Mouse (Mus musculus) hindbrain, postnatal 0 days (tissue): Measurements from ENCODE around the gene Ophn1. TPM values are rescaled to one million over a fixed set of nuclear protein-coding genes. Genes with fewer than 3 reads are reported as not detected.

Source experiments
- ATAC-seq: fragments of 200-750 bp; cut with Nextera tagmentation; 2 replicates; pipeline ENCODE4 v1.8.0; 2017; ENCODE audit warnings: mild to moderate bottlenecking, moderate TSS enrichment, moderate library complexity
- DNase-seq: peaks from one replicate; pipeline ENCODE4 v3.0.0-alpha.2; 2015; ENCODE audit warnings: low spot score
- H3K27ac ChIP-seq: fragments of 300-500 bp; sonication (generic); 2 replicates; pipeline ENCODE4 v1.5.1; 2014; ENCODE audit warnings: mild to moderate bottlenecking
- H3K27me3 ChIP-seq: fragments of 300-500 bp; sonication (generic); 2 replicates; pipeline ENCODE4 v1.6.1; 2014; ENCODE audit warnings: low read length, mixed read lengths; ENCODE audit not compliant: insufficient read depth
- H3K36me3 ChIP-seq: fragments of 300-500 bp; sonication (generic); 2 replicates; pipeline ENCODE4 v1.6.1; 2014; ENCODE audit warnings: low read length, mixed read lengths; ENCODE audit not compliant: insufficient read depth
- H3K4me1 ChIP-seq: fragments of 300-500 bp; sonication (generic); 2 replicates; pipeline ENCODE4 v1.6.1; 2014; ENCODE audit warnings: antibody characterized with exemption, low read length, mixed read lengths; ENCODE audit not compliant: insufficient read depth
- H3K4me2 ChIP-seq: fragments of 300-500 bp; sonication (generic); 2 replicates; pipeline ENCODE4 v1.6.1; 2014; ENCODE audit warnings: low read depth, mild to moderate bottlenecking, low read length, moderate library complexity, mixed read lengths
- H3K4me3 ChIP-seq: fragments of 300-500 bp; sonication (generic); 2 replicates; pipeline ENCODE4 v1.5.1; 2014; ENCODE audit warnings: low read length
- H3K9ac ChIP-seq: fragments of 300-500 bp; sonication (generic); replicated peaks from 2 replicates; pipeline ENCODE4 v1.6.1; 2014; ENCODE audit warnings: mild to moderate bottlenecking, low read length, moderate library complexity, mixed read lengths
- H3K9me3 ChIP-seq: fragments of 300-500 bp; sonication (generic); 2 replicates; pipeline ENCODE4 v1.6.1; 2016; ENCODE audit warnings: low read length, mixed read lengths
- CTCF ChIP-seq: IDR thresholded peaks from 2 replicates; pipeline ENCODE4 v1.5.1; 2016; ENCODE audit warnings: antibody characterized with exemption, control low read depth, low read depth
- WGBS: fragments of 180-500 bp; shearing (Covaris S2); extraction: QIAGEN DNeasy Blood & Tissue Kit; methylation state at CpG from one replicate; pipeline ENCODE4 v1.1.7; 2014; 5-methylcytosine and 5-hydroxymethylcytosine counted together
- polyA plus RNA-seq: library from polyadenylated mRNA; unstranded; fragments of >200 nt; fragmentation: Nextera tagmentation; extraction: Ambion mirVana; gene quantifications from 2 replicates; pipeline ENCODE4 v1.2.1, GENCODE M21; 2015
- total RNA-seq: library from RNA; depleted of rRNA; stranded (reverse); fragments of >200 nt; gene quantifications from 2 replicates; pipeline ENCODE4 v1.2.3, GENCODE M21; 2014

Gene Ophn1
- total and polyA plus RNA-seq, 2 experiments from 2014 or later = 30.4 to 46.1 TPM

GRCm38 (mm10) chrX:98904226-98904625 is 13.4 kb upstream of the Ophn1 start:
- WGBS = 82% methylated on average over 6 of the region's 6 CpGs
- Histone ChIP-seq H3K27me3 (no peaks in the 10 kb centered on the region), H3K4me2 (no peak overlapping the region), H3K4me3 (no peak overlapping the region), H3K4me1 (no peaks in the 10 kb centered on the region), H3K9me3 (no peaks in the 10 kb centered on the region), H3K36me3 (no peaks in the 10 kb centered on the region), H3K27ac (no peak overlapping the region), H3K9ac (no peak overlapping the region)
- DNase-seq = no peak
- ATAC-seq = no peak
- TF ChIP-seq CTCF = no peak

- no peak overlapping the region for H3K9ac ChIP-seq
- H3K27me3 ChIP-seq = no peaks in the 10 kb centered on the region
- no peaks in the 10 kb centered on the region for H3K4me1 ChIP-seq
- no peaks in the 10 kb centered on the region for H3K36me3 ChIP-seq
- no peak for TF ChIP-seq CTCF
- H3K27ac ChIP-seq = no peak overlapping the region
- WGBS = 53% methylated on average over 3 of the region's 3 CpGs
- no peak overlapping the region for H3K4me2 ChIP-seq
- peak; percentile 36 for DNase-seq
- H3K4me3 ChIP-seq = no peak overlapping the region
- no peak for ATAC-seq
- no peaks in the 10 kb centered on the region for H3K9me3 ChIP-seq
Measured at GRCm38 (mm10) chrX:98898307-98898706, 7.5 kb upstream of the Ophn1 start.

- Histone ChIP-seq H3K4me2 (peak overlapping the region; percentile 57), H3K27me3 (no peaks in the 10 kb centered on the region), H3K9ac (peak overlapping the region; percentile 61), H3K27ac (peak overlapping the region; percentile 84), H3K9me3 (no peaks in the 10 kb centered on the region), H3K4me1 (no peaks in the 10 kb centered on the region), H3K36me3 (no peaks in the 10 kb centered on the region), H3K4me3 (peak overlapping the region; percentile 55)
- 21% methylated on average over 14 of the region's 14 CpGs for WGBS
- no peak; the same call in 1 of the 2 replicates for ATAC-seq
- TF ChIP-seq CTCF = no peak
- peak; percentile 43 for DNase-seq
Measured at GRCm38 (mm10) chrX:98890072-98890405, 786 bp downstream of the Ophn1 start.

- no peak overlapping the region for H3K4me3 ChIP-seq
- ATAC-seq = no peak
- no peaks in the 10 kb centered on the region for H3K27me3 ChIP-seq
- H3K36me3 ChIP-seq = no peaks in the 10 kb centered on the region
- WGBS = 87% methylated on average over 2 of the region's 2 CpGs
- no peak overlapping the region for H3K27ac ChIP-seq
- no peaks in the 10 kb centered on the region for H3K9me3 ChIP-seq
- H3K4me2 ChIP-seq = no peak overlapping the region
- TF ChIP-seq CTCF = no peak
- no peak for DNase-seq
- H3K9ac ChIP-seq = no peak overlapping the region
- no peaks in the 10 kb centered on the region for H3K4me1 ChIP-seq
Measured at GRCm38 (mm10) chrX:98881983-98882382, 8.8 kb downstream of the Ophn1 start.

GRCm38 (mm10) chrX:98881085-98881484 is 9.7 kb downstream of the Ophn1 start:
- ATAC-seq (no peak), DNase-seq (no peak)
- Histone ChIP-seq H3K4me2 (no peak overlapping the region), H3K4me3 (no peak overlapping the region), H3K4me1 (no peaks in the 10 kb centered on the region), H3K36me3 (no peaks in the 10 kb centered on the region), H3K9ac (no peak overlapping the region), H3K9me3 (no peaks in the 10 kb centered on the region), H3K27ac (no peak overlapping the region), H3K27me3 (no peaks in the 10 kb centered on the region)
- WGBS = 76% methylated on average over 2 of the region's 2 CpGs
- TF ChIP-seq CTCF = no peak

GRCm38 (mm10) chrX:98880314-98880713 is 10.5 kb downstream of the Ophn1 start:
- H3K27ac ChIP-seq = no peak overlapping the region
- DNase-seq = no peak
- H3K4me2 ChIP-seq = no peak overlapping the region
- WGBS = 87% methylated on average over 6 of the region's 6 CpGs
- no peaks in the 10 kb centered on the region for H3K27me3 ChIP-seq
- TF ChIP-seq CTCF = no peak
- no peak overlapping the region for H3K4me3 ChIP-seq
- no peak for ATAC-seq
- no peaks in the 10 kb centered on the region for H3K4me1 ChIP-seq
- no peaks in the 10 kb centered on the region for H3K9me3 ChIP-seq
- no peak overlapping the region for H3K9ac ChIP-seq
- H3K36me3 ChIP-seq = no peaks in the 10 kb centered on the region

GRCm38 (mm10) chrX:98875144-98875543 is 15.7 kb downstream of the Ophn1 start:
- H3K9ac ChIP-seq = no peak overlapping the region
- no peaks in the 10 kb centered on the region for H3K36me3 ChIP-seq
- no peak overlapping the region for H3K27ac ChIP-seq
- H3K9me3 ChIP-seq = no peaks in the 10 kb centered on the region
- no peak for TF ChIP-seq CTCF
- no peaks in the 10 kb centered on the region for H3K27me3 ChIP-seq
- no peak overlapping the region for H3K4me3 ChIP-seq
- H3K4me2 ChIP-seq = no peak overlapping the region
- DNase-seq = no peak
- 0 out of 2 replicates have a peak, but pooled peaks have one; percentile 12 for ATAC-seq
- H3K4me1 ChIP-seq = no peaks in the 10 kb centered on the region
- WGBS = 47% methylated on average over 6 of the region's 6 CpGs
